Mouse (Mus musculus) embryonic facial prominence, embryonic 13.5 days (tissue): ENCODE measurements around the gene Rbl2. TPM values are rescaled to one million over a fixed set of nuclear protein-coding genes. Genes with fewer than 3 reads are reported as not detected.

Experiments used
- ATAC-seq: fragments of 200-750 bp; cut with Nextera tagmentation; 2 replicates; pipeline ENCODE4 v1.8.0; 2017; ENCODE audit warnings: low read depth; ENCODE audit not compliant: insufficient number of reproducible peaks, insufficient read depth, low FRiP score, low TSS enrichment
- H3K27ac ChIP-seq: fragments of 300-500 bp; sonication (generic); 2 replicates; pipeline ENCODE4 v1.5.1; 2015; ENCODE audit warnings: moderate library complexity, mild to moderate bottlenecking, inconsistent platforms
- H3K27me3 ChIP-seq: fragments of 300-500 bp; sonication (generic); 2 replicates; pipeline ENCODE4 v1.6.1; 2015; ENCODE audit warnings: mild to moderate bottlenecking, inconsistent platforms
- H3K36me3 ChIP-seq: fragments of 300-500 bp; sonication (generic); 2 replicates; pipeline ENCODE4 v1.6.1; 2015; ENCODE audit warnings: mild to moderate bottlenecking, inconsistent platforms
- H3K4me1 ChIP-seq: fragments of 300-500 bp; sonication (generic); 2 replicates; pipeline ENCODE4 v1.6.1; 2015; ENCODE audit warnings: inconsistent platforms
- H3K4me2 ChIP-seq: fragments of 300-500 bp; sonication (generic); 2 replicates; pipeline ENCODE4 v1.6.1; 2015; ENCODE audit warnings: moderate library complexity, mild to moderate bottlenecking, inconsistent platforms
- H3K4me3 ChIP-seq: fragments of 300-500 bp; sonication (generic); 2 replicates; pipeline ENCODE4 v1.5.1; 2015; ENCODE audit warnings: mild to moderate bottlenecking, inconsistent platforms
- H3K9ac ChIP-seq: fragments of 300-500 bp; sonication (generic); 2 replicates; pipeline ENCODE4 v1.6.1; 2015; ENCODE audit warnings: mild to moderate bottlenecking, inconsistent platforms
- H3K9me3 ChIP-seq: fragments of 300-500 bp; sonication (generic); 2 replicates; pipeline ENCODE4 v1.6.1; 2016; ENCODE audit warnings: inconsistent platforms
- WGBS: fragments of 180-500 bp; shearing (Covaris S2); methylation state at CpG from one replicate; pipeline ENCODE4 v1.1.7; 2015; ENCODE audit warnings: mixed read lengths; 5-methylcytosine and 5-hydroxymethylcytosine counted together
- polyA plus RNA-seq: library from polyadenylated mRNA; unstranded; fragments of >200 nt; fragmentation: Nextera tagmentation; extraction: Ambion mirVana; gene quantifications from 2 replicates; pipeline ENCODE4 v1.2.1, GENCODE M21; 2015

Rbl2 gene
- polyA plus RNA-seq, 1 experiment from 2014 or later = 16.5 TPM

DNA sequence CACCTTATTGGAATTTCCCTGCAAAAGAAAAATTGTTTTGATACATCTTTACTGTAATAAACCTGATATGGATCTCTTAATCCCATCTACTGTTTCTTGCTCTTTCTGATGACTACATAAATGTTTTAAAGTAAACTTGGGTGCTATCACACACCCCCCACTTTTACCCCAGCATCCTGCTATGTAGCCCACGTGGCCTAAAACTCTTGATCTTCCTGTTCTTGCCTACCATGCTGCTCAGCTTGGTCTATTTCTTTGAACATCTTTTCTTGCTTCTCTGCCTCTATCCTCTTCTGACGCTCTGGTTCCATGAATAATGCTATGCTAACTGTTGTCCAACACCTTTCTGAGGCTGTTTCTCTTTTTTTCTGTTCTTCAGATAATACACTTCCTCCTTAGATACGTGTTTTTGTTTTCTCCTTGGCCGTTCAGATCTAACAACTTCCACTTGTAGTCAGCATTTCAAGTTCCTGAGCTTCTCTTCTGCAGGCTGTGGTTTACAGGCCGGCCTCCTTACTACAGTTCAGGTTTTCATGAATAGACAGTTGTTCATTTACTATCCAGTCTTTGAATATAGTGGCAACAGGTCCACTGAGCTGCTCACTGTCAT is 42.1 kb downstream of the Rbl2 start:
- H3K9ac ChIP-seq = no peak overlapping the region
- H3K4me2 ChIP-seq = no peak overlapping the region
- no peaks in the 10 kb centered on the region for H3K9me3 ChIP-seq
- ATAC-seq = no peak
- no peaks in the 10 kb centered on the region for H3K27me3 ChIP-seq
- 85% methylated on average over 5 of the region's 5 CpGs for WGBS
- H3K4me3 ChIP-seq = no peak overlapping the region
- 0 out of 2 replicates have a peak, but pooled peaks cover 7% of the 10 kb centered on the region for H3K4me1 ChIP-seq
- peaks cover 58% of the 10 kb centered on the region for H3K36me3 ChIP-seq
- H3K27ac ChIP-seq = no peak overlapping the region

DNA sequence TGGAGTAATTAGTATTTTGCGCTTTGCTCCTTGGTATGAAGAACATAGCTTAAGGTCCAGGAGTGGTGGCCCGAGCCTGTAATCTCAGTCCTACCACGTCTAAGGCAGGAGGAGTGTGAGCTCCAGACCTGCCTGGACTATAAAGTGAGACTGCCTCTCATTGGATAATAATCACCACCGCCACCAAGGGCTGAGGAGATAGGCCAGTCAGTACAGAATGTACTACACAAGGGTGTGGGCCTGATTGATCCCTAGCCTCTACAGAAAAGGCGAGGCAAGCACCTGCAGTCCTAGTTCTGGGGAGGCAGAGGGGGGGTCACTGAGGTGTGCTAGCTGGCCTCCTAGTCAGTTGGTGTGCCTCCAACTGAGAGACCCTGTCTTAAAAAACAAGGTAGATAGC is 44.6 kb downstream of the Rbl2 start:
- no peak overlapping the region for H3K9ac ChIP-seq
- 93% methylated on average over 5 of the region's 5 CpGs for WGBS
- no peak overlapping the region for H3K27ac ChIP-seq
- H3K36me3 ChIP-seq = peaks cover 69% of the 10 kb centered on the region
- H3K4me3 ChIP-seq = no peak overlapping the region
- no peak overlapping the region for H3K4me2 ChIP-seq
- H3K27me3 ChIP-seq = no peaks in the 10 kb centered on the region
- no peak for ATAC-seq
- H3K9me3 ChIP-seq = no peaks in the 10 kb centered on the region
- H3K4me1 ChIP-seq = 0 out of 2 replicates have a peak, but pooled peaks cover 3% of the 10 kb centered on the region

DNA sequence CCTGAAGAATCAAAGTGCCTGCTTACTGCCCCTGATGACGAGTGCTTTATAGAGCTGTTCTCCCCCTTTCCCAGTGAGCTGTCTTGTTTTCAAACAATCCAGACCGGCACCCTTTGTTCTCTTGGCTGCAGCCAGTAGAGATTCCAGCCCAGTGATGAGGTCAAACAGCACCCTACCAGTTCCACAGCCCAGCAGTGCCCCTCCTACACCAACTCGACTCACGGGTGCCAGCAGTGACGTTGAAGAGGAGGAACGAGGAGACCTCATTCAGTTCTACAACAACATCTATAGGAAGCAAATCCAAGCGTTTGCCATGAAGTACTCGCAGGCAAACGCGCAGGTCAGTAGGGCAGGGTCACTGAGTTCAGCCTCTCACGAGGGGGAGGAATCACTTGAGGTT is 45.1 kb downstream of the Rbl2 start:
- H3K9me3 ChIP-seq = no peaks in the 10 kb centered on the region
- no peak for ATAC-seq
- H3K4me3 ChIP-seq = no peak overlapping the region
- no peak overlapping the region for H3K4me2 ChIP-seq
- H3K4me1 ChIP-seq = 0 out of 2 replicates have a peak, but pooled peaks cover 3% of the 10 kb centered on the region
- peaks cover 74% of the 10 kb centered on the region for H3K36me3 ChIP-seq
- 85% methylated on average over 11 of the region's 11 CpGs for WGBS
- no peaks in the 10 kb centered on the region for H3K27me3 ChIP-seq
- no peak overlapping the region for H3K27ac ChIP-seq
- H3K9ac ChIP-seq = no peak overlapping the region

DNA sequence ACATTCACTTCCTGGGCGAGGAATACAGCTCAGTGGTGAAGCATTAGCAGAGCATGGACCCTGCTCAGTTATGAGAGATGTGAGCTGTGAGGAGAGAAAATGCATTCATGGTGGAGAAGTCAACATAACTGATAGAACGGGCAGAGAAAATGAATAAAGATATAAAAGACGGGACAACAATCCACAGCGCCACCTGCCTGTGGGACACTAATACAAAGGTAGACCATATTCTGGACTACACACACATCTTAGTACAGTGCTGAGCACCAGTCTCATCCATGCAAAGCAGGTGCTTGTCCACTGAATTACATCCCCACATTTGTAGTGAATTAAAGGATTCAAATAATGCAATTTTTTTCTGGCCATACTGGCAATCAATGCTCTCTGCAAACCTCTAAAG is 47.7 kb downstream of the Rbl2 start:
- Histone ChIP-seq H3K36me3 (peaks cover 90% of the 10 kb centered on the region), H3K4me1 (no peaks in the 10 kb centered on the region), H3K4me3 (no peak overlapping the region), H3K4me2 (no peak overlapping the region), H3K27ac (no peak overlapping the region), H3K27me3 (no peaks in the 10 kb centered on the region), H3K9me3 (no peaks in the 10 kb centered on the region), H3K9ac (no peak overlapping the region)
- ATAC-seq = no peak
- WGBS = 91% methylated on average over 4 of the region's 4 CpGs

DNA sequence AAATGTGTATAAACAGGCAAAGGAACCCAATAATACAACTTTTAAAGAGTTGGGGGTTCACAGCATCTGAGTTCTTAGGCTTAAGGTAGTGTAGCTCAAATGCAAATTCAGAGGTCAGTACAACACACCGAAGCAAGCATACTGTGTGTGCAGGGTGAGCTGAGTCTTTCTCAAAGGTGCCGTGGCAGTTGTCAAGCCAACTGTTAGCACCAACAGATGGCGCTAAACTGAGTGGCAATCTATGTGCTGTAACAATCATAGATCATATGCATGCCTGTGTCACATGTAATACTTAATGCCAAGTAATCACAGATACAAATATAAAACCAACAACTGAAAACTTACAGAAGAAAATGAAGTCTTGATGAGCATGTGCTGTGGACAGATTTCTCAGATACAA is 48.3 kb downstream of the Rbl2 start:
- Histone ChIP-seq H3K36me3 (peaks cover 91% of the 10 kb centered on the region), H3K9ac (no peak overlapping the region), H3K27ac (no peak overlapping the region), H3K4me2 (no peak overlapping the region), H3K9me3 (no peaks in the 10 kb centered on the region), H3K4me1 (no peaks in the 10 kb centered on the region), H3K4me3 (no peak overlapping the region), H3K27me3 (no peaks in the 10 kb centered on the region)
- 71% methylated on average over 3 of the region's 3 CpGs for WGBS
- ATAC-seq = no peak

DNA sequence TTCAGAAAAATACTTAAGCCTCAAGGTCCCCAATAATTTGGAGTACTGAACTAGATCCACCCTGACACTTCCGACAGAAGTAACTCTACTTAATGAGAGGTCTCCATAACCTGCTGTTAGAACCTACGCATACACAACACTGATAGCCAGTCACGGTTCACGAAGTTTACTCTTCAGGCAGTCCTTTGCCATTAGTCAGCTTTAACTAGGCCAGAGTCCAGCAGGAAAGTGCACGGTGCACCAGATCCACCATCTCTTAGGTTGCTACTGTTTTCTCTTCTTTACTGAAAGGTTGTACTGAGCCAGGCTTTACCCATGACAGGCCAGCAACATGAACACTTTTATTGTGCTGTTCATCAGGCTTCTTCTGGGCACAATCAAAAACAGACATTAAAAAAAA is 54.5 kb downstream of the Rbl2 start:
- WGBS = 92% methylated on average over 5 of the region's 5 CpGs
- Histone ChIP-seq H3K4me1 (no peaks in the 10 kb centered on the region), H3K27ac (no peak overlapping the region), H3K9me3 (no peaks in the 10 kb centered on the region), H3K9ac (no peak overlapping the region), H3K4me2 (no peak overlapping the region), H3K4me3 (no peak overlapping the region), H3K36me3 (peaks cover 90% of the 10 kb centered on the region), H3K27me3 (no peaks in the 10 kb centered on the region)
- no peak for ATAC-seq

DNA sequence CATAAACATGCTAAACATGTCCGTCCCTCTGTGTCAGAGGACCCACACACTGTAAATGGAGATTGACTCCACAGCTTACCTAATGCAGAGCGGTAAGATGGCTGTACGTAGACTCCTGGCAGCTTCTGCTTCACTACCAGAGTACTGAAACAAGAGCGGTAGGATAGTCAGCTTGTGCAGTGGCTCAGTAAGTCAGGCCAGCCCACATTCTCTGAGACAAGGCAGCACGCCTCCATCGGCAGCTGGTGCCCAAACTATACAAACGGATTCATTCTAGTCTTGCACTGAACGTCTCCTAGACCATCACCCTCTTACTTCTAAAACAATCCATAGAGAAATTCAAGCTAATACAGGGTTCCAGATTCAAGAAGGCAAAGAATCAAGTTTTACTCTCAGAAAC is 56.9 kb downstream of the Rbl2 start:
- Histone ChIP-seq H3K4me3 (no peak overlapping the region), H3K27me3 (no peaks in the 10 kb centered on the region), H3K4me1 (no peaks in the 10 kb centered on the region), H3K27ac (no peak overlapping the region), H3K9me3 (no peaks in the 10 kb centered on the region), H3K36me3 (peaks cover 74% of the 10 kb centered on the region), H3K4me2 (no peak overlapping the region), H3K9ac (no peak overlapping the region)
- 95% methylated on average over 8 of the region's 8 CpGs for WGBS
- no peak for ATAC-seq

DNA sequence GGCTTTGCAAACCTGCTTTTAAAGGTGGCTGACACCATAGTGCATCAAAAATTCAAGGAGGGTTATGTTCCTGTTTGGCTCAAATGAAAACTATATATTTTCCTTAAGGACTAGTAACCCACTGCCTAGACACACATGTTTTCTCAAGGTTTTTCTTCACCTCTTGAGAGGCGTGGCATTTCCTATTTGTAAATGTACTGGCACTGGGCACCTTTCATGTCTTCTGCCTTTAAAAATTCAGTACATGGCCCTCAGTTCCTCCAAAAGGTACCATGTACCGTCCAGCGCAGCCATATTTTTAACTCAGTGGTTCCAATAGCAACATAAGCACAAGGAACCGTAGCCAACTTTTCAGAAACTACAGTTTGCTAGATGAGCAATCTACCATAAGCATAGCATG is 62.9 kb downstream of the Rbl2 start:
- H3K9me3 ChIP-seq = no peaks in the 10 kb centered on the region
- H3K4me3 ChIP-seq = peak overlapping the region; percentile 78
- peak overlapping the region; percentile 75 for H3K9ac ChIP-seq
- peak overlapping the region; percentile 89 for H3K4me2 ChIP-seq
- no peaks in the 10 kb centered on the region for H3K27me3 ChIP-seq
- H3K36me3 ChIP-seq = peaks cover 22% of the 10 kb centered on the region
- H3K27ac ChIP-seq = no peak overlapping the region
- ATAC-seq = no peak
- peaks cover 11% of the 10 kb centered on the region for H3K4me1 ChIP-seq
- WGBS = 74% methylated on average over 4 of the region's 4 CpGs

DNA sequence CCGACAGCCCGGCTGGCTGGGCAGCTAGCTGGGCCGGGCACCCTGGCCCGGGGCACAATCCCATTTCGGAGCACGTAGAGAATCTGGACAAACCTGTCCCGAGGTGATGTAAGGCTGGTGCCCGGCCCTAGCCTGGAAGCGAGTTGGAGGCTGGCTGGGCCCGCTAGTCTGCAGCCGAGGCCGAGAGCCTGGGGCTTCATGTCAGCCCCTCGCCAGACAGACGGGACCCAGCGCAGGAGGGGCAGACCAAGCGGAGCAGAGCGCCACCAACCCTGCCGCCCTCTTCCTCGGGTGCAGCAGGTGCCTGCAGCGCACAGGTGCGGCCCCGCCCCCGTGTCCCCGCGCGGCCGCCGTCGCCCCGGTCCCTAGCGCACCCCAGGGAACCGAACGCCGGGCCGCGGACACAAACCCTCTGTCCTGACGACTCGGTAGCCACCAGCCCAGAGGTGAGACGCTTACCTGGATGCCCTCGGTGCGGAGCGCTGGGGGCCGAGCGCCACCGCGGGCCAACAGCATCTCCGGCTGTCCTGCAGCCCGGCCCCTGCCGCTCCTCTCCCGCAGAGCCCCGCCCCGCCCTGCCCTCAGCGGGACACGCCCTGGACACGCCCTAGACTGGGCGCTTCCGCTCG is 63.7 kb downstream of the Rbl2 start:
- under 1% methylated on average over 56 of the region's 58 CpGs for WGBS
- Histone ChIP-seq H3K4me1 (peaks cover 11% of the 10 kb centered on the region), H3K9ac (peak overlapping the region; percentile 75), H3K4me3 (peak overlapping the region; percentile 78), H3K27me3 (no peaks in the 10 kb centered on the region), H3K4me2 (peak overlapping the region; percentile 89), H3K36me3 (peaks cover 14% of the 10 kb centered on the region), H3K27ac (peak overlapping the region; percentile 39), H3K9me3 (no peaks in the 10 kb centered on the region)
- peak; percentile 70 for ATAC-seq

DNA sequence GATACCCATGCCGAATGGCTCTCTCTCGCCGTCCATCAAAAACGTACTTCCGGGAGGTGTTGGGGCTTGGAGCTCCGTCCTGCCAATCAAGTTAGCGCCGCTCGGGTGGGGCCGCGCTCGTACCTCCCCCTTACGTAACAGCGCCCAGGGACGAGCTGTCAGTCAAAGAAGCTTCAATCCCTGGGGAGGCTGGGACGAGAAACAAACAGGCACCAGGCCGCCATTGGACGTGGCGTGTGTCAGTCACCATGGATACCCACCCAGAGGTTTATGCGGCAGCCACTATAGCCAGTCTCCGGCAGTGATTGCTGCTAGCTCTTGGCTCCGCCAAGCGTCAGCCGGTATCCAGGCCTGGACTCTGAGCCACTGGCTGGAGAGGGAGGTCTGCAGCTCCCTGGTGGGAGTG is 64.2 kb downstream of the Rbl2 start:
- H3K27ac ChIP-seq = peak overlapping the region; percentile 78
- peaks cover 11% of the 10 kb centered on the region for H3K36me3 ChIP-seq
- WGBS = under 1% methylated on average over 24 of the region's 24 CpGs
- H3K4me2 ChIP-seq = peak overlapping the region; percentile 56
- no peaks in the 10 kb centered on the region for H3K9me3 ChIP-seq
- peak; percentile 99; the same call in 1 of the 2 replicates for ATAC-seq
- peaks cover 11% of the 10 kb centered on the region for H3K4me1 ChIP-seq
- H3K9ac ChIP-seq = peak overlapping the region; percentile 75
- peak overlapping the region; percentile 78 for H3K4me3 ChIP-seq
- no peaks in the 10 kb centered on the region for H3K27me3 ChIP-seq

DNA sequence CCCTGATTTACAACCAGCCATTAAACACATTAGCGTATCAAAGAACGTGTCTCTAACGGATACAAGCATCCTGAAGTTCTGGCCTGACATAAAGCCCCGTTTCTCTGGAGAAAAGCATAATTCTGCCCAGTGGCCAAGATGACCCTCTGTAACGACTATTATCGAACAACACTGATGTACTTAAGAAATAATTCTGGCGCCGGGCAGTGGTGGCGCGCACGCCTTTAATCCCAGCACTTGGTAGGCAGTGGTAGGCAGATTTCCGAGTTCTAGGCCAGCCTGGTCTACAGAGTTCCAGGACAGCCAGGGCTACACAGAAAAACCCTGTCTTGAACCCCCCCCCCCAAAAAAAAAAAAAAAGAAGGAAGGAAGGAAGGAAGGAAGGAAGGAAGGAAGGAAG is 64.8 kb downstream of the Rbl2 start:
- Histone ChIP-seq H3K9ac (peak overlapping the region; percentile 75; the same call in 1 of the 2 replicates), H3K9me3 (no peaks in the 10 kb centered on the region), H3K4me3 (peak overlapping the region; percentile 78), H3K36me3 (peaks cover 5% of the 10 kb centered on the region; the same call in 1 of the 2 replicates), H3K4me2 (peak overlapping the region; percentile 56), H3K4me1 (peaks cover 11% of the 10 kb centered on the region), H3K27ac (peak overlapping the region; percentile 78), H3K27me3 (no peaks in the 10 kb centered on the region)
- WGBS = 55% methylated on average over 12 of the region's 12 CpGs
- ATAC-seq = no peak
